Mouse (Mus musculus) right cerebral cortex, postnatal 25 days (tissue): ENCODE data around the gene Wdr90.
A peak's percentile ranks its signal among the peaks of the same experiment; 100 is the strongest.
"Not testable (repeated sequence)": the region's sequence is repeated elsewhere in the genome, so short reads cannot be mapped to it uniquely, and the experiment has no call there.

Experiments used
- DNase-seq: peaks from one replicate; pipeline ENCODE4 v3.0.0; 2022

Wdr90 gene

DNA sequence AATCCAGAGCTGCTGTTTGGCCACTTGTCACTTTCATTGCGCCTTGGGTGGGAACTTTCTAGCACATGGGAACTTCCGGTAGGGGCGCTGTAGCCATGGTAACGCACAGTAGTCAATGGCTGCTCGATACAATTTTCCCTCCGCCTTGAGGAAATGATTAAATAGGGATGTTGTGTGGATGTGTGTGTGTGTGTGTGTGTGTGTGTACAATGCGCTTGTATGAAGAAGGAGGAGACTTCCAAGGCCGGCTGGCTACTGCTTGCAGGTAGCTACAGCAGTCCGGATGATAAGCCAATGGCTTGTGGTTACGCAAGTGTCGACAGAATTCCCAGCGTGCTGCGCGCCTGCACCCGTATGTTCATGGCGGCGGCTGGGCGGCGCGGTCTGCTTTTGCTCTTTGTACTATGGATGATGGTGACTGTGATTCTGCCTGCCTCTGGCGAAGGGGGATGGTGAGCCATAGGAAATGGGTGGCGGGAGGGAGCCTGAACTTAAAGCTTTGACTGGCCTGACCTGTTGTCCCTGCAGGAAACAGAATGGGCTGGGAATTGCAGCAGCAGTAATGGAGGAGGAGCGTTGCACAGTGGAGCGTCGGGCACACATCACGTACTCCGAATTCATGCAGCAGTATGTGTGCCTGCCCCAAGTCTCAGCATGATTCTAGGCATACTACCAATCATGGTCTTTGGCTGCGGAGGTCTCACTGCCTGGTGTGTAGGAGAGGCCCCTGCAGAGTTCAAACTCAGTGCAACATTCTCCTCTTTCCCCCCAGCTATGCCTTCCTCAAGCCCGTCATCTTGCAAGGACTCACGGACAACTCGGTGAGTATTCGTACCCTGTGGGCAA is 32.4 kb downstream of the Wdr90 start, which contains the start of gene Jmjd8:
Gene Jmjd8, plus strand, starts transcription at position 156 of the 846 bp plus-strand sequence.
- DNase-seq = peak; percentile 86

DNA sequence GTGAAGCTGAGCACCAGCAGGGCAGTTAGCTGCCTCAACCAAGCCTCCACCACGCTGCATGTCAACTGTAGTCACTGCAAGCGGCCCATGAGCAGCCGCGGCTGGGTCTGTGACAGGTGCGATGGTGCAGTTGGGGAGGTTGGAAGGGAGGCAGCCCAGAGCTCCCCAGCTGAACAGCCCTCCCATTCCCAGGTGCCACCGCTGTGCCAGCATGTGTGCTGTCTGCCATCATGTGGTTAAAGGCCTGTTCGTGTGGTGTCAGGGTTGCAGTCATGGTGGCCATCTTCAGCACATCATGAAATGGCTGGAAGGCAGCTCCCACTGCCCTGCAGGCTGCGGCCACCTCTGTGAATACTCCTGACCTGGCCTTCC is 33.1 kb downstream of the Wdr90 start:
- DNase-seq = no peak

DNA sequence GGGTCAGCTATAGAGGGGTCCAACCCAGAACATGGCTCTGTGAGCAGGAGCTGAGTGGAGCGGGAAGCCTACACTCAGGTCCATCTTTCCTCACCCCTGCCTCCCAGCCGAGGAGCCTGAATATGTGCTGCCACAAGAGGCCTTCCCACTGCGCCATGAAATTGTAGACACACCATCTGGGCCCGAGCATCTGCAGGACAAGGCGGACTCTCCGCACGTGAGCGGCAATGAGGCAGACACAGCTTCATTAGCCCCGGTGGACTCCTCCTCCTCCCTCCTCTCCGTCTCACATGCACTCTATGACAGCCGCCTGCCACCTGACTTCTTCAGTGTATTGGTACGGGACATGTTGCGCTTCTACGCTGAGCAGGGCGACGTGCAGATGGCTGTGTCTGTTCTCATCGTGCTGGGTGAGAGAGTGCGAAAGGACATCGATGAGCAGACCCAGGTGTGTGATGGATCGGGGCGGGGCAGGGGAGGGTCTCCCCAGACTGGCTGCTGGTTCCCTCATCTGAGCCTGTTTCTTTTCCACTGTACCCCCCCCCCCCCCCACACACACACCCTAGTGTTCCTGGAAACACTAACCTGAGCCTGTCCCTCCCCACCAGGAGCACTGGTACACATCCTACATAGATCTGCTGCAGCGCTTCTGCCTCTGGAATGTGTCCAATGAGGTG is 33.6 kb downstream of the Wdr90 start:
- no peak for DNase-seq

DNA sequence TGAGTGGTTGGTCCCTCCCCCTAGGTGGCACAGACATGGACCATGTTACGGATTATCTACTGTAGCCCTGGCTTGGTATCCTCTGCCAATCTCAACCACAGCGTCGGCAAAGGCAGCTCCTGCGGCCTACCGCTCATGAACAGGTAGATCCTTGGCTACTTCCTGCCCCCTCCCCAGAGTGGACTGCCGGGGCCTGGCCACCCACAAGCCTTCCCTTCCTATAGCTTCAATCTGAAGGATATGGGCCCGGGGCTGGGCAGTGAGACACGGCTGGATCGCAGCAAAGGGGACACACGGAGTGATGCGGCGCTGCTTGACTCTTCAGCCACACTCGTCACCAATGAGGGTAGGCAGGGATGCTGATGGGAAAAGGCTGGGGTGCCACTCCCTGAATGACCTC is 34.3 kb downstream of the Wdr90 start:
- no peak for DNase-seq

DNA sequence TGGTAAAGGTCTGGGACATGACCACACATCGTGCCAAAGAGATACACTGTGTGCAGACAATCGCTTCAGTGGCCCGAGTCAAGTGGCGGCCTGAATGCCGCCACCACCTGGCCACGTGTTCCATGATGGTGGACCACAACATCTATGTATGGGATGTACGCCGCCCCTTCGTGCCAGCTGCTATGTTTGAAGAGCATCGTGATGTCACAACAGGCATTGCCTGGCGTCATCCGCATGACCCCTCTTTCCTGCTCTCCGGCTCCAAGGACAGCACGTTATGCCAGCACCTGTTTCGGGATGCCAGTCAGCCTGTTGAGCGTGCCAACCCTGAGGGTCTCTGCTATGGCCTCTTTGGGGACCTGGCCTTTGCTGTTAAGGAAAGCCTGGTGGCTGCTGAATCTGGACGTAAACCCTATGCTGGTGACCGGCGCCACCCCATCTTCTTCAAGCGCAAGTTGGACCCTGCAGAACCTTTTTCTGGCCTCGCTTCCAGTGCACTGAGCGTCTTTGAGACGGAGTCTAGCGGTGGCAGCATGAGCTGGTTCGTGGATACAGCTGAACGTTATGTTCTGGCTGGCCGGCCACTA is 35.2 kb downstream of the Wdr90 start:
- DNase-seq = no peak

DNA sequence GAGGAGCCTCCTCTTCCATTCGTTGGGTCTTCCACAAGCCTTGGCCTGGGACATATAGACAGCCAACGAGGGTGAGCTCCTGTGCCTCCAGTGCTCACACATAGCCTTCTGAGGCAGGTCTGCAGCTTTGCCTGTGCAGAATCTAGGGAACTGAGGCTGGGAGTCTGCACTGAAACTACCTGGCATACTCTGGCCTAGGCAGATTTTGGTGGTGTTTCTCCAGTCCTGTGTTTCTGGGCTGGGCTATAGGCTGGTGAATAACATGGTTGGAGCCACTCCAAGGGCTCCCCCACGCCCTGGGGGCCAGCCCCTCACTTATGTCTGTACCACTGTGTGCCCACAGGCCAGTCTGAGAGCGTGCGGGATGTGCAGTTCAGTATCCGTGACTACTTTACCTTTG is 36.0 kb downstream of the Wdr90 start:
- no peak for DNase-seq

DNA sequence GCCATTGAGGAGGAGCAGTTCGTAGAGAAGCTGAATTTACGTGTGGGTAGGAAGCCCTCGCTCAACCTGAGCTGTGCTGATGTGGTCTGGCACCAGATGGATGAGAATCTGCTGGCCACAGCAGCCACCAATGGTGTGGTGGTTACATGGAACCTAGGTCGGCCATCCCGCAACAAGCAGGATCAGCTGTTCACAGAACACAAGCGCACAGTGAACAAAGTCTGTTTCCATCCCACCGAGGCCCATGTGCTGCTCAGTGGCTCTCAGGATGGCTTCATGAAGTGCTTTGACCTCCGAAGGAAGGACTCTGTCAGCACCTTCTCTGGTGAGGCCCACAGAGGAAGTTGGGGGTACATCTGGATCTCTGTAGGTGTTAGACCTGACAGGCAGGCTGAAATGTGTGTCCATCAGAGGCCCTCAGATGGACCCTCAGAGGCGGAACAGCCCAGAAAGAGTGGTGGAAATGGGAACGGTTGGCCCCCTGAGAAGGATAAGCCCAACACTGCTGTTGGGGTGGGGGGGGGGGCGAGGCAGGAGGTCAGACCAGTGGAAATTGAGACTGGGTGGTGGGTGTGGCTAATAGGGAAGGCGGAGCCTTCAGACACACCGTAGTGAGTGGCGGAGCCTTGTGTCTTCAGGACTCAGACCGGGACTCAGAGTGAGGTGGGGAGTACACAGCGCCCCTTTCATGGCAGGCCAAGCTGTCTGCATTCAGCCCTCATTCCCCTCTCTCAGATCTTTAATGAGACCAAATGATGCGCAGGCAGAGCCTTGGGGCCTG is 36.7 kb downstream of the Wdr90 start:
- DNase-seq = no peak

DNA sequence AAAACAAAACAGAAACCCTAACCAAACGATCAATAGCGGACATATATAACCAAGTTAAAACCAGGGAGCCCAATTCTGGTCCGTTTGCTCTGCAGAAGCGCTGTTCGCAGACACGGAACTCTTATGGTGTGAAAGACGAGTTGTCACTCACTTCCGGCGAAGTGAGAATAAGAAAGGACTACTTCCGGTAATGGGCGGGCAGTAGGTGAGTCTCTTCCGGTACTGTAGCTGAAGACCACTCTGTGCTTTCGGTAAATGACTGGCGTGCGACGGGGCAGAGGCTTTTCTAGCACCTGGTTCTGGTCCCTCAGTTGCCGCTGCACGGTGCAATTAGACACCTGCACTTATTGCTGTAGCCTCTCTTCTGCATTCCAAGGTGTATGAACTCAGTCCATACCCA is 37.8 kb downstream of the Wdr90 start, which contains the start of gene Wdr24:
Gene Wdr24, plus strand, starts transcription at position 176 of the 400 bp plus-strand sequence.
- peak; percentile 72 for DNase-seq

DNA sequence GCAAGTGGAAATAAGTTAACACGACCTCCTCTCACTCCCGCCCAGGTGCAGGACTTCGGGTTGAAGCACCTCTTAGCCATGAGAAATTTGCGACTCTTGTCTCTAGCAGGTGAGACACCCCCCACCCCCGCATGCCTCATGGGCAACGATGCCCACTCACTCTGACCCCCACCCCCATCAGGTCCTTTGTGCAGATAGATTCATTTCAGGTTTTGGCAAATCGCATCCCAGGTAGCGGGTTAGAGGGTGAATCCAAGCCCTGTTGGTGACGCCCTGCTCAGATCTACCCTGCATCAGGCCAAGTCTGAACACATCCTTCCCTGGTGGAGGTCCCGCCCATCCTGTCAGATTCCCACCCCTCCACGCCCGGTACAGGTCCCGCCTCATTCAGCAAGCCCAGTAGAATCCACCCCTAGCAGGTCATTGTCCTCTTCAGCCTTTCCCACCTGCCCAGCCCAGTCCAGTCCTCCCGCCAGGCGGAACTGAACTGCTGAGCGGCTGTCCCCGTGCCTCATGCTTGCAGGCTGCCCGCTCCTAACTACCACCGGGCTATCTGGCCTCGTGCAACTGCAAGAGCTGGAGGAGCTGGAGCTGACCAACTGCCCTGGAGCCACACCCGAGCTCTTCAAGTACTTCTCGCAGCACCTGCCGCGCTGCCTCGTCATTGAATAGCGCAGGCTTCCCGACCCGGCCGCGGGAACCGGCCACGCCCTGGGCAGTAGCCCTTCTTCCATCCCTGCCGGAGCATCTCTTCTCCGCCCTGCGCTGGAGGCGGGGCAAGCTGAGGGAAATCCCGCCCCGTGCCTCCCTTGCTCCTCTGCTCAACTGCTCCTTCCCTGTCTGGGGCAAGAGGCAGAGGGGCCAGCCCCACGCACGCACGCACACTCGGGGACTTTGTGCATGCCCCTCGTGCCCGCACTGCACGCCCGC is 42.2 kb downstream of the Wdr90 start:
- no peak for DNase-seq

DNA sequence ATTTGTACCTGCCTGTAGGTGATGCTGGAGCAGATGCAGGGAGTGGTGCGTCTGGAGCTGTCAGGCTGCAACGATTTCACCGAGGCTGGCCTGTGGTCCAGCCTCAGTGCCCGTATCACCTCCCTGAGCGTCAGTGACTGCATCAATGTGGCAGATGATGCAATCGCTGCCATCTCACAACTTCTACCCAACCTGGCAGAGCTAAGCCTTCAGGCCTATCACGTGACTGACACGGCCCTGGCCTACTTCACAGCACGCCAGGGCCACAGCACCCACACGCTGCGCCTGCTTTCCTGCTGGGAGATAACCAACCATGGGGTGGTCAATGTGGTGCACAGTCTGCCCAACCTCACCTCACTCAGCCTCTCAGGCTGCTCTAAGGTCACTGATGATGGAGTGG is 43.6 kb downstream of the Wdr90 start:
- no peak for DNase-seq

DNA sequence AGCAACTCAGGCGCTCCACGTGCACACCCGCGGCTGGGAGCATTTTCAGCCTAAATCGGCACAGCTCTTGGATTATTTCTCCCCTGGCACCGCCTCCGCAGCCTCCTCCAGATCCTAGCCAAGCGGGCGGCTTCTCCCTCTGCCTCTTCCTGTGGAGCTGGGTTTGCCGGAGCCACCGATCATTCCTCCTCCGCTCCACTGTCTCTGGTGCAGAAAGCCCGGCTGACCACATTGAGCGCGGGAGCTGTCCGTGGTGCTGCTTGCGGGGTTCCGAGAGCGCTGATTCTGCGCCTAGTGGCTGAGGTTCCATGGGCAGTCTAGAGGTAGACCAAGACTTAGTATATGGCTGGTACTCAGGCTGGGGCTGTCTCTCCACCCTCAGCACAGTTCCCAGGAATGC is 47.8 kb downstream of the Wdr90 start:
- peak; percentile 88 for DNase-seq

DNA sequence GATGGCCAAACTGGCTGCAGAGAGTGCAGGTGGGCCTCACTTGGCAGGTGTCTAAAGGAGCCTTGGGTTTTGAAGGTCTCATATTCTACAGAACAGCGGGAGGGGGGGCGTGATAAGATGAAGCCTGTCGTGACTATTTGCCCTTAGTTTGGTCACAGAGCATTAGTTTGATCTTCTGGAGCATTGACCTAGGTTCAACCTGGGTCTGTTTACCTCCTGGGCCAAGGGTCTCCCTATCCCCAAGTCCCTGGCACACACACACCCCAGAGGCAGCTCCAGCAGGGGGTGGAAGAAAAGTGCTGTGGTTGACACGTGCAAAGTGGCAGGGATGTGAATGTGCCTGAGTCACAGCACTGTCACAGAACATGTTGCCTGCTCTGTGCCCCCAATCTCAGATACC is 50.4 kb downstream of the Wdr90 start:
- no peak for DNase-seq

DNA sequence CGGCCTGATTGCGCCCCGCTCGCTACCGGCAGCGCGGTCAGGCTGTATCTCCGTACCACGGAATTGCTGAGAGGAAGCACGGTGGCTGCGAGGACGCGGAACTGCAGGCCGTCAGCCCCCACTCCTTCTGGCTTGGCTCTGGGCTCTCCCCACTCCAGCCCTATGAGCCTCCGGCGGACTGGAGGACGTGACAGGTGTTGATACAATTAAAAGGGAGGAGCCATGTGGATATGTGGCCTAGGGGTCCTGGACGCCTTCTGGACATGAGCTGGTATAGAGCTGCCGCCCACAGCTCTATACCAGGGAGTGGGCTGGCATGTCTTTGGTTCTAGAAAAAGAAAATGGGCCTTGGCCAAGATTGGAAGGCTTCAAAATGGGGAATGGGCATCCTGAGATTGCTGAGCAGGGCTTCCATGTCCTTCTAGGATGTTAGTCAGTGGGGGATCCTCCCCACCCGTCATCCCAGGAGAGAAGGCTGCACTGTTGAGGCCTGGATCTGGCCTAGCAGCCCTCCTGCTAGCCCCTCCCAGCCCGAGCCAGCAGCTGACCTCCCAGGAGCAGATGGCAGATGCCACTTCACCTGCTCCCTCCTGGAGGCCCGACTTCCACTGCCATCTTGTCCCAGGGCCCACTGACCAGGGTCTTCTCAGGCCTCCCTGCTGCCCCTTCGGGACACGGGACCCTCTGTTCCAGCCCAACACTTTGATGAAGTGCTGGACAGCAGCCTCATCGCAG is 51.5 kb downstream of the Wdr90 start:
- DNase-seq = peak; percentile 64

DNA sequence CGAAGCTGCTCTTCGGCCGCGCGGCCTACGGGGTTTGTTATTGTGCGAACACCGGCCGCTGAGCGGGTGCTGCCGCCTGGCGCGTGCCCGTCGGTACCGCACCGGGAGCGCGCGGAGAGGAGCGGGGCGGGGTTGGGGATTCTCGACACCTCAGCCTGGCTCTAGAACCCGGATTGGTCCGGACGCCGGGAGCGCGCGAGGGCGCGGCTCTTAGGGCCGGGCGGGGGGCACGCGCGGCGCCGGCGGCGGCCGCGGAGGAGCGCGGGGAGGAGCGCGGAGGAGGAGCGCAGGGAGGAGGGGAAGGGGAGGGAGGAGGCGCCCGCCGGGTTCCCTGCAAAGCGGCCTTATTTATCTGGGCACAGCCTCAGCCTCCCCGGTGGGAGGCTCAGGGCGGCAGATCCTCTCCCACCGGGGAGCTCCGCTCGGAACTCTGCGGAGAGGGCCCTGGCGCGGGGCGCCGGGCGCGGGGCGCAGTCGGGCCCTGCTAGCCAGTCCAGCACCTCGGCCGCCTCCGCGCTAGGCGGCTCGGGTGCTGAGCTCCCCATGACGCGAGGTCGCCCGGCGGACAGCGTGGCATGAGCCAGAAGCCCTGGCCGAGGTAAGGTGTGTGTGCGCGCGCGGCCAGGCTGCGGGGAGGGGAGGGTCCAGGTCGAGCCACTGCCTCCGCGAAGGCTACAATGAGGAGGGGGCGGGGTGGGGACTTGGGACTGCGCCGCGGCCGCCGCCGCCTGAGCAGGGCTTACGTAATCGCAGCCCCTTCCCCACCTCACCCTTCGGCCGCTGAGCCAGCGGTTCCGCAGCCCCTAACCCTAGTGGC is 52.3 kb downstream of the Wdr90 start, which contains the start of gene Fbxl16:
Gene Fbxl16, plus strand, starts transcription at position 297 of the 817 bp plus-strand sequence.
- DNase-seq = peak; percentile 94

DNA sequence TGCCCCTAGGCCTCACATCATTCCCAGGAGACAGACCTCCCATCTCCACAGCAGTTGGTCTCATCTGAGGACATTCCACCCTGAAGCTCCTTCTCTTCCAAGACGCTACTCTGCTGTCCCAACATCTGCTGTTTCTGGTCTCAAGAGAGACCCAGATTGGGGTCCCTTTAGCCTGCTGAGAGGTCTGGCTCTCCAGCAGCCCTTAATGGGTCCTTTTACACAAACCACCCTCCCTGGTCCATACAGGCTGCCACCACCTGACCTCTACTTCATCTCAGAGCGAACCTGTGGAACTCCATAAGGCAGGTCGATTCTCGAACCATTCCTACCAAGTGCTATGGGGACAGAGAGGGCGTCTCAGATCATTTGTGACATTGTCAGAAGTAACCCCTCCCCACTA is 53.3 kb downstream of the Wdr90 start:
- DNase-seq = no peak

DNA sequence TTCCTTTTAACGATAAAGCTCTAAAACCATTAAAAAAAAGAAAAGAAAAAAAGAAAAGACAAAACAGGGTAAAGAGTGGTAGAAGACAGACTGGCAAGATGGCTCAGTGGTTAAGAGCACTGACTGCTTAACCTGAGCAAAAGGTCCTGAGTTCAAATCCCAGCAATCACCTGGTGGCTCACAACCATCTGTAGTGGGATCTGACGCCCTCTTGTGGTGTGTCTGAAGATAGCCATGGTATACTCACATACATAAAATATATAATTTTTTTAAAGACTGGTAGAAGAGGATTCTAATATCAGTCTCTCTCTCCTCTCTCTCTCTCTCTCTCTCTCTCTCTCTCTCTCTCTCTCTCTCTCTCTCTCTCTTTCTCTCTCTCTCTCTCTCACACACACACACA is 53.8 kb downstream of the Wdr90 start:
- not testable (repeated sequence) for DNase-seq

DNA sequence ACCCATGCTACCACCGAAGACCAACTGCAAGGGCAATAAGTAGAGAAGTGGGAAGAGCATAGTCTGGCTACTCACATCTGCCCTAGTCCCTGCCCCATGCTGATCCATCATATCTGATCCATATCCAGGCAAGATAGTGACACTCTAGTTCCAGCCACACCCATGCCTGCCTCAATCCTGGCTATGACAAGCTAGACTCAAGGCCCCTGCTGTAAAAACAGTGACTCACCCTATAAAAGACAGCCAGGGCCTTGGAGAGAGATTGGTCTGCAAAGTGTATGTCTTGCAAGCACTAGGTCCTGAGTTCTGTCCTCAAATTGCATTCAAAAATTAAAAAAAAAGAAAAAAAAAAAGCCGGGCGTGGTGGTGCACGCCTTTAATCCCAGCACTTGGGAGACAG is 54.8 kb downstream of the Wdr90 start:
- no peak for DNase-seq

DNA sequence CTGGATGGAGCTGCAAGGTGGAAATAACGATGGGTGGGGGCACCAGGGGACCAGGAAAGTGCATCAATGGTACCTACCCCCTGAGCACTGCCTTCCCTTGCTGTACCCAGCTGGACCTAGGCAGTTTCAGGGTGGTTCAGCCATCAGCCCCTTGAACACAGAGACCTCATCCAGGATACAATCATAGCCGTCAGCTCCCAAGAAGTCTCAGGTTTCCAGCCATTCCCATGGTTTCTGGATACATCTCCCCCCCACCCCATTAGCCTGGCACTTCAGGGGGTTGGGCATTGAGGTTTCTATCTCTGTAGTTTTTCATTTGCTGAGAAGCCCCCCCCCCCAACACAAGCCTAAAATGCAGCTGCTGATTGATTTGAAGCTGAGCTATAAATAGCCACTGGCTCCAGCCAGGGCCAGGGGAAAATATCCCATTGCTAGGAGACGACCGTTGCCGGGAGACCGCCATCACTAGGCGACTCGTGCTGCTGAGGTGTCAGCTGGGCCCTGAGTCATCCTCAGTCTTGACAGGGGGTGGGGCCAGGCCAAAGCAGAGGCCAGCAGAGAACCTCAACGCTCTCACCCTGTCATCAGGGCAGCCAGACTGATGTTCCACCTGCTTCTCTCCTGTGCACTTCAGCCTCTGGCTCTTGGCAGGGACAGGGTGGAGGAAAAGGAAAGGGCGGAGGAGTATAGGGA is 58.3 kb downstream of the Wdr90 start:
- peak; percentile 85 for DNase-seq

DNA sequence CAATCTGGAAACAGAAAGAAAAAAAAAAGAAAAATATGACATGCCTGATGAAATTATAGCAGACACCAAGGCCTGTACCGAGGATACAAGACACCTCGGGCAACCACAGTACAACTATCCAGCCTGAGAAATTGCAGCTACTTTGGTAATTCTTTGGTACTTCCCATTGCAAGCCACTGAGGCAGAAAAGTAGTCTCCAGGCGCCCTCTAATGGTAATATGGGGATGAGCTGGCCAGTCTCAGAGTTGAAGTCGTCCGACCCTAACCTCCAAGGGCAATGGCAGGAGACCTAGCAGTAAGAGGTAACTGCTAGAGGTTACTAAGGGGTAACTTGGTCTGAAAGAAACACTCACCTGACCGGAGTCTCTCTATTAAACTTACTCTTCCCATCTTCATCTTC is 60.3 kb downstream of the Wdr90 start:
- no peak for DNase-seq

DNA sequence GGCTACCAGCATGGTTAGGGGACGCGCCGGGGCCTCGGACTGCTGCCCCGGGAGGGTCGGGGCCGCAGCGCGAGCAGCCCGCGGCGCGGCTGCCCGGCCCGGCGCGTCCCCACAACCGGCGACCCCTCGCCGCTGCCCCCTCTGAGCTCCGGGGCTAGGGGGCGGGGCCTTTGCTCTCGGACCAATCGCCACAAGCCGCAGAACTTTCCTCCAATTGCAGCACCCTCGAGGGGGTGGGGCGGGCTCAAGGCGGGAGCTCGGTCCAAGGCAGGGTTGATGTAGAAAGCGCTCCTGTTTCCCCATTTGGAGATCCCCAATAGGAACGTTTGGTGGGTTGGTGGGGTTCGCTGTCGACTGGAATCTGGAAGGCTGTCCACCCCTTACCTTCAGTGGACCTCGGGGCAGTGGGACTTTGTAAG is 64.3 kb downstream of the Wdr90 start, which contains the start of gene Metrn:
Gene Metrn, minus strand, starts transcription at position 186 of the 419 bp plus-strand sequence.
- DNase-seq = peak; percentile 77
